Mouse (Mus musculus): ENCODE measurements at regions not wholly inside any gene's neighbourhood (a gene's known extent, or its start where the extent isn't known, plus 50 kb on each side); places are given as distances from the start of the nearest gene placed in this dataset.
"Not testable (repeated sequence)": the region's sequence is repeated elsewhere in the genome, so short reads cannot be mapped to it uniquely, and the experiment has no call there.

DNA sequence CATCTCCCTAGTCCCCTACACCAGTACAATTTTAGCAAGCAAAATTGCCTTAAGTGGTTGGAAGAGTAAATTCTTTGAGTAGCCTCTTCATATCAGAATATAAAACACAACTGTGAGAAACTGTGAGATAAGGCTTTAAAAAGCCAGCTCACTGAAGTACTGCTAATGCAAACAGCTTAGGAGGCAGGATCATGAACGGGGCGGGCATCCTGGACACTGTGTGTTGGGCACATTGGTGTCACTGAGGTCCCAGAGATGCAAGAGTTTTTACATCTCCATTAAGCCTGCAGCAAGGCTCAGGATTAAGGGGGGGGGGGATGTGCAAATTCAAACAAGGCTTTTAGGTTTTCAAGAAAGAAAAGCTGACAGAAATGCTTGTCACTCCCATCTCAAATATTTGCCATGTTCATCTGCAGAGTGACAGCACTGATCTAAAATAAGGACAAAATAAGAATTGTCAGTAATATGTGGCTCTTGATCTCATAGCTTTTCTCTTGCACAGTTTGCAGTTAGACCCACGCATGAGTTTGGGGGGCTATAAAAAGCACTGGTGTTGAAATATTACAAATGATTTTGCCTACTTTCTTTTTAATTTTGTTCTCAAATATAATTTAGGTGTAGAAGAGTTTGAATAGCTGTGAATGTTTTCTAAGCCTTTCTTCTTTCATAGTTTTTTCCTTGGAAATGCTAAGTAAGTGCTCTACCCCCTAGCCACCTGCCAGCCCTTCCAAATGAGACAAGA, 156.2 kb downstream of the Enc1 start:
- DNase-seq (ENCODE audit: low spot score in 2 of 2): peak in 1 of 2 experiments; percentile 57

GRCm38 (mm10) chr13:97396286-97396685, 155.4 kb downstream of the Enc1 start:
- not testable (repeated sequence) for DNase-seq (ENCODE audit: low spot score in 2 of 2)

DNA sequence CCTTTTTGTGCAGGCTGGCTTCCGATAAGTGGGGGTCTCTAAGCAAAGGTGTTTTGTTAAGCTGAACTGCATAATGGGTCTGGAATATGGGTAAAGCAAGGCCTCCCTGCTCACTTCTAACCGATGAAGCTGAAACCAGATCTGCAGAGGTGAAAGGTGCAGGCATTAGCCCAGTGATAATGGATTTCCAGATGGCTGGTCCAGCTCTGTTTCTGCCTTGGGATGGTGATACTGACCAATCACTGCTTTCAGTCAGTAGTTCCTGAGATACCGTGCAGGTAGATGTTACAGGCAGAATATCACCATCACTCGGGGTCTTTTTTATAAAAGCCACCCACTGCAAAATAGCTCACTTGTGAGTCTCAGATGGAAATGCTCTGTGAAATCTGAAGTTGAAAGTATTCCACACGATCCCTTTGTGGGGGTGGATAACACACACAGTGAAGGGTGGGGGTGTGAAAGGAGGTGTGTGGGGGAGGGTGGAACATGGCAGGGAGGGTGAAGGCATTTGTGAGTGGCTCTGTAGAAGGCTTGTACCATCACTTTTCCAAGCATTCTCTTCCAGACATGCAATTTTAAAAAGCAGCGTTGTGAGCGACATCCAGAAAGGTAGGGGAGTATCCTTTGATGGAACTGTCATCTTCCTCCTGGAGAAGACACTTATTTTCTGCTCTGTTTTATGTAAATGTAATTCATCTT, 154.0 kb downstream of the Enc1 start:
- DNase-seq (ENCODE audit: low spot score in 2 of 2): no peak

GRCm38 (mm10) chr13:97394071-97394470, 153.2 kb downstream of the Enc1 start:
- DNase-seq (ENCODE audit: low spot score in 2 of 2): no peak

DNA sequence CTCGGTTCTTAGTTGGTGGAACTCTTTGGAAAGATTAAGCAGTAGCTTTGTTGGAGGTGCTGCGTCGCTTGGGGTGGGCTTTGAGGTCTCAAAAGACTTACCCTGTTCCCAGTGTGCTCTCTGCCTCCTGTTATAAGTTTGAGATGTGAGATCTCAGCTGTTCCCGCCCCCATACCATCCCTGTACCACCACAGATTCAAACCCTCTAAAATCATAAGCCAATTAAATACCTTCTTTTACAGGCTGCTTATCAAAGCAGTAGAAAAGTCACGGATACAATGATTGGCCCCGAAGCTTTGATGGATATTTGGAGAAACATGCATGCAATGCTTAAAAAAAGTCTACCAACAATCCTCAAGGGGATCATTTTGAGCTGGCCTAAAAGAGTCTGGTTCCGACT, 152.6 kb downstream of the Enc1 start:
- DNase-seq (ENCODE audit: low spot score in 2 of 2): no peak

DNA sequence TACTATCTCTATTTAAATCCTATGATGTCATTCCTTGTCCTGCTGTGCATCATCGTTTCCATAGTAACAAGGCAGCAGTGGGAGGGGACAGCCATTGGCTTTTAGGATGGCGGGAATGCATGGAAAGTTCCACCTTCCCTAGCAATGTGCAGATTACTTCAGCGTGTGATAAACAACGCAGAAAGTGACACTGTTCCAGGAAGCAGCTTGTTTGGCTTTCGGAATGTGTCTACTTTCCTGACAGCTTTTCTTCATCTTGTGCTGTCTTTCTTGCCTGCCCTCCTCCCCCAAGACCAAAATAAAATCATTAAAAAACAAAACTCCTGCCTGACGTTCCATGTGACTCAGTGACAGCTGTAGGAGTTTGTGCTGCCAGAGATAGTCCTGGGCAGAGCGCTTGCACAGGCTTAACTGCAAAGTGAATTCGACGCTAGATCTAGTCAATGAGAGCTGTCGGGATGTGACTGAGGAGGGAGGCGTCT, 149.6 kb downstream of the Enc1 start:
- peak; percentile 59 to 79 for DNase-seq (ENCODE audit: low spot score in 2 of 2)

DNA sequence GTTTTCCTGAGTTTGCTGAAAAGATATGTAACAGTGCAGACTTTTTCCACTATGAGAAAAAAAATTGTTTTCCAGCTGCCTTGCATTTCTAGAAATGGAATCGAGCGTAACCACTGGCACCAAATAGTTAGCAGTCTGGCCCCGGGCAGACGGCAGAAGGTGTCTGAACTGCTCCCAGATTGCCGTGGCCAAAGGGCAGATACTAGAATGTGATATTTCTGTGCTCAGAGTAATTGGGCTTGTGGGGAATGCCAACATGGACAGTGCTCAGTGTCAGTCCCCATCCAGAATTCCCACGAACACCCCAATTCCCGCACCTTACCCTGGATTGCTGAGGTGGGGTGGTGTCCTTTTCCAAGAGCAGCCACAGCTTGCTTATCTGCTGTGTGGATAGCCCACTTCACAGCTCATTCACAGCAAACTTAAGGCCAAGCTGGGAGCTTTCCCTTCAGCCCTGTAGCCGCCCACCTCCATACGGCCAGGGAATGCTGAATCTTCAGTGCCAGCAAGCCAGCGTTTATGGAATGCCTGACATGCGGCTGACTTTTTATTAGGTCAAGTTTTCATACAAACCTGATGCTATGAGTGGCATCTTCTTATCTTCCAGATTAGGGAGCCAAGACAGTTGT, 148.1 kb downstream of the Enc1 start:
- no peak for DNase-seq (ENCODE audit: low spot score in 2 of 2)

GRCm38 (mm10) chr13:97386511-97386910, 145.6 kb downstream of the Enc1 start:
- no peak for DNase-seq (ENCODE audit: low spot score in 2 of 2)

GRCm38 (mm10) chr13:97385531-97385930, 144.6 kb downstream of the Enc1 start:
- DNase-seq (ENCODE audit: low spot score in 2 of 2): no peak

DNA sequence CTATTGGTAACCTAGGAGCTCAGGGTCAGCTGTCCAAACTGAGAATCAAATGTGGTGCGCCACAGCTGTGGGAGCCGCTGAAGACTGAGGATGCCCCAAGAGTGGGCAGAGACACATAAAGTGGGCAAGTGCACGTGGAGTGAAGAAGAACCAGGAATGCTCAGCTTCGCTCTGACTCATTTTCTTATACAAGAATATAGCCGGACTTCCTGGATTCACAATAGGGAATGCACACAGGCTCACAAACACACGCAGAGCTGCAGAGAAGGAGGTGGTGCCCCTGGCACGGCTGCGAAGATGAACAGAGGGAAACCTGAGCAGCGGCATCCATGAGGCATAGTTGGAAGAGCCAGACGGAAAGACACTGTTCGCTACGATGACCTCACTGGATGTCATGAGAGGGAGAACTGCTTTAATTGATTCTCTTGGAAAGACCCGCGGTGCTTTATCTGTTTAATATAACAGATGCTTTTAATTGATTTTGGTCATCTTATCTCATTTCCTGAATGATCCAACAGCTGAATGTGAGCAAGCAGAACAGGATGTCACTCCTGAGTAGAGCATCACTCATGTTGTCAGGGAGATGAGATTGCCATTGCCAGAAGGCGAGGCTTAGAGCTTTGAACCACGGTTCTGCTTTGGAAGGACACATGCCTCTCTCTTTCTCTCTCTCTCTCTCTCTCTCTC, 143.3 kb downstream of the Enc1 start:
- no peak for DNase-seq (ENCODE audit: low spot score in 2 of 2)

DNA sequence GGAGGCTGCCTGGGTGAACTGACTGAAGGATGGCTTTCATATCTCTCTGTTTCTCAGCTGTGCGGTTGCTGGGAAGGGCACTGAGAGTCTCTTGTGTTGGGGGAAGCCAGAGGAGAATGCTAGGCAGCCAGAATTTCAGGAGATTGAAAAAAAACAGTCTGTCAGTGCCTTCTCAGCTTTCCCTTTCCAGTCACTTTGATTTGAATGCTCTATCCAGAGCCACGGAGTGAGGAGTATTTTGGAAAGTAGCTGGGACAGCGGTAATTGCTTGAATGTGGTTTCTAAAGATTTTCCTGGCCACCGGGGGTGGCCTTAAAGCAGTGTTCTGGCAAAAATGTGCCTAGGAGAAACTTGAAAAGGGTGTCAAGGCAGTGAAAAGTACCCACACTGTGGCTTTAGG, 142.4 kb downstream of the Enc1 start:
- no peak for DNase-seq (ENCODE audit: low spot score in 2 of 2)

- DNase-seq (ENCODE audit: low spot score in 2 of 2): no peak
Measured at GRCm38 (mm10) chr13:97380366-97380765, 139.5 kb downstream of the Enc1 start.

GRCm38 (mm10) chr13:97376232-97376523, 135.3 kb downstream of the Enc1 start:
- DNase-seq (ENCODE audit: low spot score in 2 of 2): no peak

DNA sequence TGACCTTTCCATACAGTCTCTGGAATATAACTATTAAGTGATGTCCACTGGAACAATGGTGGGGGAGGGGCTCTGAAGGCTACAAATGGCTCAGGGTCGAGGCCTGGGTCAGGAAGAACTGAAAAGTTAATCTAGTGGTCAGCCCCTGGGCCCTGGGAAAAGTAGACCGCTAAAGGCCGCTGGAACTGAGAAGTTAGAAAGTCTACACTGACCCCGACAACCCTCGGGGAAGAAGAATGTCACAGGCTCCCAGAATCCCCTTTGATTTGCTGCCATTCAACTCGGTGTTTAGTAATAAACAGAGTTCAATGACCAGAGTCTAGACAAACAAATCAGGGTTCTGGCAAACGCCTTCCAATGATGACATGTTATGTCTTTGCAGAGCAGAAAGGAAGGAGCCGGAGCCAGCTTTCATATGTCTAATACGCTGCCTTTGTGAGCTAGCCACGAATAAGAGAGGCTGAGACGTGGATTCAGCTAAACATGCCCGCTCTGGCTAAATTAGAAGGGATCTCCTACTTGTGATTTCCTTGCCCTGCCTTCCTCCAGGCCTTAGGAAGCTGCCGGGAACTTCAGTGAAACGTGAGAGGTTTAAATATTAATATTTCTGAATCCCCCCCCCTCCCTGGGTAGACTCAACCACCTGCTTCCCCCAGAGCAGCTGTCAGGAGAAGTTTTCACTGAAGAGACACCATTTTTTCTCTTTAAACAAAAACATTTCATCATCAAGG, 134.8 kb downstream of the Enc1 start:
- no peak for DNase-seq (ENCODE audit: low spot score in 2 of 2)

GRCm38 (mm10) chr13:97372348-97372747, 131.4 kb downstream of the Enc1 start:
- no peak for DNase-seq (ENCODE audit: low spot score in 2 of 2)

DNA sequence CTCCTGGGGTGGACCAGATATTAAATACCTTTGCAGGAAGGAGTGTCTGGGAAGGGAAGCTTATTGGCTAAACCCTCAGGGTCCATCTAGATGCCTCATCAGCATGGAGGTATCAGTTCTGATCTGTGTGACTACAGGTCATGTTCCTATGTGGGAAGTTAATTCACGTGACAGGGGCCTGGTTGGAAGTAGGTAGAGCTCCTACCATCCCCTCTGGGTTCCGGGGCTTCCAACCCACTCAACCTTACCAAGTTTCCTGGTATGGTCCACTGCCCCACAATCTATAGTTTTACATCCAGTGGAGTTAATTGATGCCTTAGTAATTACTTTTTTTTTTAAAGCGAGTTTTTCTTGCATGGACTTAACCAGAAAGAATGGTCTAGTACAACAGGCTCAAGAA, 130.3 kb downstream of the Enc1 start:
- DNase-seq (ENCODE audit: low spot score in 2 of 2): no peak

DNA sequence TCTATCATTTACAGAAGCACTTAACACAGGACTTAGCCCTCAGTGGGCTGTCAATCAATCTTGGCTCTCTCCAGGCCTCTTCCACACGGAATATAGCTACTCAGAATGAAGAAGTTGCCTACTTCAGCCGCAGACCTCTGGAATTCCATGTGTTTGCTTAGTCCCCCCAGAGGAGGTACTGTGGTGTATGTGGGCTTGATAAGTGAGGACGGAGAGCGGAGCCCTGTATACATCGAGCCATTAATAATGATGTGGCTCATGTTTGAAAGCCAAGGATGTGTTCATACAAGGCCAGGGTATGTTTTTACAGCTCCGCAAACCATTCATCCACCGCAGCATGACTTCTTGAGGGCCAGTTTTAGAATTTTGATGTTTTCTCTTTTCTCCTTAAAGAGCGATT, 125.8 kb downstream of the Enc1 start:
- no peak for DNase-seq (ENCODE audit: low spot score in 2 of 2)

GRCm38 (mm10) chr13:97365557-97366244, 124.8 kb downstream of the Enc1 start:
- no peak for DNase-seq (ENCODE audit: low spot score in 2 of 2)

GRCm38 (mm10) chr13:97365004-97365403, 124.1 kb downstream of the Enc1 start:
- DNase-seq (ENCODE audit: low spot score in 2 of 2): no peak

DNA sequence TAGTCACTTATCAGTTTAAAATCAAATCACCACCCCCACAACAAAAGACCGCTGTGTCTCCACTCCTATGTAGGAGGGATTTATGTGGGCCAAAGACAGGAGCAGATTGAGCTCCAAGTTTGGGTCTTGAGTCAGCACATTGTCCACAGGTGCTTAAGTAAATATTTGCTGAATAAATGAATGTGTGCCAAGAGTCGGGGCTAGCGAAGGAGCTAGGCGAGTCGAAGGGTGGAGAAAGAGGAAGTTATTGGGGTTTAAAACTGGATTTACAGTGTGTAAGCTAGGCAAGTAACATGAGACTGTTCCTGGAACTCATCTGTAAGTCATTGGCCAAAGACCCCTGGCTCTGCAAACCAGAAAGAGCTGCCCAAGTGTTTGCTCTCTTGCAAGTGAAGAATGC, 122.9 kb downstream of the Enc1 start:
- DNase-seq (ENCODE audit: low spot score in 2 of 2): no peak

GRCm38 (mm10) chr13:97363214-97363613, 122.3 kb downstream of the Enc1 start:
- DNase-seq (ENCODE audit: low spot score in 2 of 2): no peak

Measured in right cerebral cortex, postnatal 36 days (tissue).